Mouse (Mus musculus) kidney, postnatal 36 days (tissue): ENCODE data around the gene Prpf19.

Experiments
- DNase-seq, 2 experiments: peaks; one replicate each; pipeline ENCODE4 v3.0.0; 2021 to 2022; ENCODE audit warnings: mixed read lengths in 2 of 2

Prpf19 gene

GRCm38 (mm10) chr19:10895708-10896107 is 677 bp downstream of the Prpf19 start:
- DNase-seq, result peak in 1 of 2 experiments; percentile 21

DNA sequence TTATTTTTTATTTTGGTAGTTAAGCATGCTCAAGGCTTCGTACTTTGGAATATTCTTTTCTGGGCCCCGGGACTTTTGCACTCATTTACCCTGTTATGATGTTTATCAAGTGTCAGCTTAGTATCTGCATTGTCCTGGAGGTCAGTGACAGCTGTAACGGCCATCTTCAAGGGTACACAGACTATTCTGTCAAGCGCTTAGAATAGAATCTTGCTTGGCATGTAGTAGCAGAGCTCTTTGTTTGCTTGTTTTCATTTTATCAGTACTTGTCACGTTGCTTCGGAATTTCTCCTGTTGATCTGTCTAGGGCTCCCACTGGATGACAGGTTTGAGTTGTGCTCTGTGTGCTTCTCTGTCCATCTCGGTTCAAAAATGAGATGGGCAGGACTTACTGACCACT is 1.8 kb downstream of the Prpf19 start:
- no peak for DNase-seq

- no peak for DNase-seq
These were observed 2.5 kb downstream of the Prpf19 start for GRCm38 (mm10) chr19:10897491-10897890.

- DNase-seq, result no peak
These were observed 5.3 kb downstream of the Prpf19 start for GRCm38 (mm10) chr19:10900315-10900714.

GRCm38 (mm10) chr19:10901046-10901445 is 6.0 kb downstream of the Prpf19 start:
- no peak for DNase-seq

DNA sequence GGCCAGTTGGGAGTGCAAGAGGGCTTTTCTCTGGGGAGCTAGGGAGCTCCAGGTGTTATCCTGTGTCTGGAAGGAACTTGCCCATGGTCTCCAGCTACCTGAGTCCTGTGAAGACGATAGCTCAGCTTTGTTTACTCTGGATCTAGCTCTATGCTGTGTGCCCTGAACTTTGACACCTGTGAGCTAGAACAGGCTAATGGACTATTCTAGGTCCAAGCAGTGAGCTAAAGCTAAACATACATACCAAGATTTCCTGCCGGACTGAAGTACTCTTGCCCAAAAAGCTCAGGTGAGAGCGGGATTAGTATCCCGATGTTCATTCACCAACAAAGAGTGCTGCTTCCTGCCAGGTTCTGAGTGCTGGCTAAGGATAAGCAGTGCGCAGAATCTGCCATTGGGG is 9.5 kb downstream of the Prpf19 start:
- DNase-seq, result no peak

- peak; percentile 77 to 82 for DNase-seq
These were observed 10.1 kb downstream of the Prpf19 start for GRCm38 (mm10) chr19:10904927-10905727.

DNA sequence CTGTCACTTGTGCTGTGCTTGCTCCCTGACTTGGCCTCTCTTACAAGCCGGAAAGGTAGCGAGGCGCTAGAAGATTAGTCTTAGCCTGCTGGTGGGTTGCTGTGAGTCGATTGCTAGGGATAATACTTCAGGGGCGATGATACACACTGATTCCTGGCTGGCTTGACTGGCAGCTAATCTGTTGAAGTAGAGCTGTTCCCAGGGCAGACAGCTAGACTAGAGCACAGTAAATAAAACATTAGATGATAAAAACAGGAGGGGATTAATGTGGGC is 10.6 kb downstream of the Prpf19 start:
- DNase-seq, result no peak

- DNase-seq, result peak; percentile 64 to 76
These were observed 12.9 kb downstream of the Prpf19 start for GRCm38 (mm10) chr19:10907891-10908290.

DNA sequence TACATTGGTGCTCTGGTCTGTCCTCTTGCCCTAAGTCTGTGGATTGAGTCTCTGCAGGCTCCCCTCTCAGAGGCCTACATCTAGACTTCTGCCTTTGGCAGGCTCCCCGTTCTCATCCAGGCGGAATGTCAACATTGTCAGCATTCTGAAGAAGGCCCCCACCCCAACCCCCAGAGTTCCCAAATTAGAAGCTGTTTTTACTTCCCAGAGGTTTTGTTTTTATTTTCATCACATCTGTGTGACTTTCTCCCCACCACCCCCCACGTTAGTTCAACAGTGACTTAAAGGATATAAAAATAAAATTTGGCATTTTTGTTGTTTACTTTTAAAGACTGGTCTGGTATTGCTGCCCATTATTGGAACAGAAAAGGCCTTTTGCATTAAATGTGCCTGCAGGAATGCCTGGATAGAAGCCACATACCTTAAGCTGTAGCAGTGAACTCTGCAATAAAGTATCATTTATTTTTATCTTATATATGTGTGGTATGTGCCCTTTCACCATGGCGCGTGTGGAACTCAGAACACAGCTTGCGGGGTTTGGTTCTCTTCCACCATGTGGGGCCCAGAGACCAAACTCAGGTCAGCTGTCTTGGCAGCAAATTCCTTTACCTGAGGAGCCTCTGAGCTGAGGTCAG is 14.2 kb downstream of the Prpf19 start:
- peak in 1 of 2 experiments; percentile 18 for DNase-seq

DNA sequence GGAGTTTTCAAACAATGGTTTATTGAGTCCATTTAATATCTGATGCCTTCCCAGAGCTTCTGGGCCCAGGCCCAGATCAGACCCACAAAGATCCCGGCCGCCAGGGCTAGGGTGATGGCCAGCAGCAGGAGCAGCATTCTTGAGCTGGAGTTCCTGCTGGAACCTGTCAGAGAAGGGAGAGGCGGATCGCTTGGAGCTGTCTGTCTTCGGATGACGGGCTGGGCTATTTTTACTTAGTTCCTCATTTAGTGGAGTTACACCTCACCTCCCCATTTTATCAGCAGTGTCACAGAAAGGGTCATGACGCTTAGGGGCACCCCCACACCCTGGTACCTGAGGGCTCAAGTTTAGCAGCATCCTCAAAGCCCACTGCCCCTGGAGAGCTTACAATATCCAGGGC is 19.3 kb downstream of the Prpf19 start:
- no peak for DNase-seq

GRCm38 (mm10) chr19:10914870-10915269 is 19.8 kb downstream of the Prpf19 start:
- DNase-seq, result no peak

DNA sequence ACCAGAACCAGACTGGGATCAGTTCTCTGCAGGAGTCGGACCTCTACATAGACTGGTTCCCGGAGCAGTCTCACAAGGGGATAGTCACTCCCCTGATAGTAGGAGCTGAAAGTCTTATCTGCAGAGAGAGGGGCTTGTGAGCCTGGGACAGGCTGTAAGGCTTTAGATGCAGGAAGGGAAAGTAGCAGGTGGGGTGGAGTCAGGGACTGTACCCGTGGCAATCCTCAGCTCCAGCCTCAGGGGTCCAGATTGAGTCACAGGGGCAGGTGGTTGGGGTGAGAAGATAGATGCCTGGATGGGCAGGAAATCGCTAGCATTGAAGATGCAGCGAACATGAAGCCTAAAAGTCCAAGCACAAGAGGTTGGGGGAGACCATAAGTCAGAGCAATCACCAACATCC is 21.5 kb downstream of the Prpf19 start:
- no peak for DNase-seq

- DNase-seq, result no peak
These were observed 23.4 kb downstream of the Prpf19 start for GRCm38 (mm10) chr19:10918321-10918991.

DNA sequence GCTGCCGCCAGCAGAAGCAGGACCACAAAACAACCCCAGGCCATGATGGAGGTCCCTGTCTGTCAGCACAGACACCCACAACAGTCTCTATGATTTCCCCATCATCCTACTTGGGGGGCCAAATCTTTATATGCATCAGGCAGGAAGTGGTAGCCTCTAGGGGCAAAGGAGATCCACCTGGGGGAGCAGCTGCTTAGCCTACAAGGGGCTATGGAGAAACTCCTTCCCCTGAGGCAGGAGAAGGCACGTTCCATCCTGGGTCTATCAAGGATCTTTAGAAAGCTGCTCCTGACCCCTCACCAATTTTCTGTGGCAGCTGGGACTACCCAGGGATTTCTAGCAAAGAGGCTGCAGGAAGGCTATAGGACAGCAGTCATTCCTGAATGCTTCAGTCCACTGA is 25.5 kb downstream of the Prpf19 start, which contains the start of gene Zp1:
TSS of gene Zp1 (minus strand) at position 101 of the 400 bp plus-strand sequence.
- no peak for DNase-seq

GRCm38 (mm10) chr19:10921058-10921457 is 26.0 kb downstream of the Prpf19 start:
- no peak for DNase-seq

- no peak for DNase-seq
These were observed 29.2 kb downstream of the Prpf19 start for GRCm38 (mm10) chr19:10924220-10924619.

DNA sequence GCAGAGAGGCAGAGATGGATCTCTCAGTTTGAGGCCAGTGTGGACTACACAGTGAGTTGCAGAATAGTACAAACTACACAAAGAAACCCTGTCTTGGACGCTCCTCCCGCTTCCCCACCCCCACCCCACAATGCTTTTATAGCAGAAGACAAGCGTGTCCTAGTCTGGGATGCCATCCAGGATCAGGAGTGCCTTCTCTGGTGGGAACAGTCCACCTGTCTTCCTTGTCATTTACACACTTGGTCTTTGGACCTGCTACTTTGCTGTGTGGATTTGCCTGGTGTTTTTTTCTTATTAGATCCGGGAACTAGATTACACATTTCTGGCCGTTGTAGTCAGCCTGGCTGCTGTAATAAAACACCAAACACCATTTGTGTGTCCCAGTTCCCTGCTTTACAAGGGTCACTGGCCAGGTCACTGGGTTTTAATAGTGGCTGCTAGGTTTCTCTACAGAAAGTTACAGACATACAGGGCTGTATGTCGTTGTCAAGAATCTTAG is 31.1 kb downstream of the Prpf19 start:
- DNase-seq, result peak; percentile 48 to 54

- DNase-seq, result no peak
These were observed 31.6 kb downstream of the Prpf19 start for GRCm38 (mm10) chr19:10926666-10927065.

- no peak for DNase-seq
These were observed 35.6 kb downstream of the Prpf19 start for GRCm38 (mm10) chr19:10930641-10931040.

DNA sequence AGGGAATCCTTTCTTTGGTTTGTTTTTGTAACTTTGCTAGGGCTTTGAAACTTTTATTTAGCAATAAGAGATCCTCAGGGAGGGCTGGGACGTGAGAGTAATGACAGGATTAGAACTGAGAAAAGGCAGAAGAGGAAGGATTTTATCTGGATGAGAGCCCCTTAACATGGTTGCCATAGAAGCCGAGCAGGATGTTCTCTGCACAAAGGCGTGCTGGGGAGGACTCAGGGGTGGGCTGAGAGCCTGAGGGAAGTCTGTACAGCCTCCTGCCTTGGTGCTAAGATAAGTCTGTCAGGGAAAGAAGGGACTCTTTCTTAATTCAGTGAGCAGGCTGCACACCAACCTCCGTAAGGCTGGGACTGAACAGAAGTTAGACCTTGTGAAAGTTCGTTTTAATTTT is 40.0 kb downstream of the Prpf19 start:
- no peak for DNase-seq

- no peak for DNase-seq
These were observed 41.0 kb downstream of the Prpf19 start for GRCm38 (mm10) chr19:10936077-10936476.

GRCm38 (mm10) chr19:10937110-10937563 is 42.1 kb downstream of the Prpf19 start, which contains the start of gene Ptgdr2:
Ptgdr2 (plus strand) TSS chr19:10937160.
- DNase-seq, result no peak

DNA sequence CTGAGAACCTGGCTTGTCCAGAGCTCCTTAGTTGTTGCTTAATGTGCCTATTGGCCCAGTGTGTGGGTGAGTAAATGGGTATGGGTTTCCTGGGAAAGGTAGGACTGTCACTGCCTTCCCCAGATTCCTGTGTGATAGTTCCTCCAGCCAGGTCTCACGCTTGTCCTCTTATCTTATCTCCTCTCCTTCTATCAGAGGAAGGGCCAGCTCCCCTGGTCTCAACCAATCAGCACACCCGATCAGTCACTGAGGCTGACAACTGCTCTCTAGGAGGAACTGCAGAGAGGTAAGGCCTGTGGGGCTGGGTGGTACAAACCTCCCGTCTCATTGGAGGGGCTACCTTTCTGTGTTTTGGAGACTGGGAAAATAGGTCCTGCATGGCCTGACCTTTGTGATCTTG is 43.7 kb downstream of the Prpf19 start:
- DNase-seq, result no peak
